Mouse (Mus musculus): ENCODE measurements at regions not wholly inside any gene's neighbourhood (a gene's known extent, or its start where the extent isn't known, plus 50 kb on each side); places are given as distances from the start of the nearest gene placed in this dataset.
A peak's percentile ranks its signal among the peaks of the same experiment; 100 is the strongest.
"Not testable (repeated sequence)": the region's sequence is repeated elsewhere in the genome, so short reads cannot be mapped to it uniquely, and the experiment has no call there.

DNA sequence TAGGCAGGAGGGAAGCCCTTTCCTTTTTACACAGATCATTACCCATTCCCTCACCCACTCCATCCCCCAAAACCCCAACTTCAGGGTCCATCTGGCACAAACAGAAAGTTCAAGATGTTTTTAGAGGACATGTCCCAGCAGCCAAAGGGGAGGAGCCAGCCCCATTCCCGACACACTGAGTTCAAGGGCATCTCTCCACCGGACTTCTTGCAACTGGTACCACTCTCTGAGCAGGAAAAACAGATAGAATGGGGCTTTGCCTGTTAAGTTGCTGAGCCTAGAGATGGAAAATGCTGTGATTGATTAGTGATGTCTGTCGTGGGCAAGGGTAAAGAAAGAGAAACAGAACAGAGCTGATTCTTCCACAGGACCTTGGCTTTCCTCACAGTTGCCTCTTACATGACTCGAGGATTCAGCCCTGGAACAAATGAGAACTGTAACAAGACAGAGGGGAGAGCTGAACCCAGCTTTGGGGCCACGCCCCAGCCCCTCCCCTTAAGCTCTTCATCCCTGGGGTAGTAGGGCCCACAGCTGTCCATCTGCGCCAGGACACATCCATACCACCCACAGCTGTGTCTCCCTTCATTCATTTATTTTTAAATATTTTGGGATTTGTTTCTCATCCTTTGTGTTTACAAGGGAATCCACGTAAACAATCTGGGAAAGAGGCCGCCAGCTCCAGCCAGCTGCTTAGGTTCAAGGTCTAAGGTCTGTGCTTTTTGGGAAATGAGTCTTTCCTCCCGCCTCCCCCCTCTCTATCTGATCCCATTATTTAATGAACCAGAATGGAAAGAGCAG lies 58.7 kb upstream of the Col13a1 start:
- no peak for ATAC-seq (ENCODE audit: insufficient read depth, low read depth)
- no peak overlapping the region for H3K27ac ChIP-seq (ENCODE audit: low read depth)
- no peak for TF ChIP-seq CTCF (IDR thresholded peaks at IDR 0.05; ENCODE audit: low read depth)
- TF ChIP-seq EP300 (IDR thresholded peaks at IDR 0.05; ENCODE audit: low read depth), result no peak
- no peak overlapping the region for H3K4me2 ChIP-seq (ENCODE audit: low read depth, low read length)
- H3K4me3 ChIP-seq (ENCODE audit: low read depth, low read length), result no peak overlapping the region
- no peaks in the 10 kb centered on the region for H3K4me1 ChIP-seq (ENCODE audit: control insufficient read depth, insufficient read depth)
- WGBS, result 70% methylated on average over 9 of the region's 9 CpGs
- peaks cover 9% of the 10 kb centered on the region; the same call in 1 of the 2 replicates for H3K9me3 ChIP-seq (replicated peaks; ENCODE audit: control insufficient read depth, low read length)
- H3K9ac ChIP-seq (replicated peaks; ENCODE audit: low read depth, low read length), result no peak overlapping the region
- DNase-seq (ENCODE audit: low spot score), result no peak
- H3K27me3 ChIP-seq (ENCODE audit: control insufficient read depth, insufficient read depth, low read length), result no peaks in the 10 kb centered on the region
- no peaks in the 10 kb centered on the region for H3K36me3 ChIP-seq (replicated peaks; ENCODE audit: control insufficient read depth, insufficient read depth, low read length)

DNA sequence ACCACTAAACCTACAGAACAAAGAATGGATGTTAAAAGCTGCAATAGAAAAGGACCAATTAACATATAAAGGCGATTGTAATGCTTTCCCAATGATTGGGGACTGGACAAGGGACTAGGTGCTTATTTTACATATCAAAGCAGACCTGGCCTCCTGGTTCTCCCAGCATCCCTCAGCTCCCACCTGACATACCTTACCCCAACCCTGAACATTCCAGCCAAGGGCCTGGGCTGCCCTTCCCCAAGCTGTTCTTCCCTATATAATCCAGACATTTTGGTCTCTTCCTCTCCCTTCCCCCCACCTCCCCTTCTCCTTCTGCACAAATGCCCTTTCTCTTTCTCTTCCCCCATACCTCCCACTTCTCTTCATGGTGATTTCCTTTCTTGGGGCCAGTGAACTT lies 57.9 kb upstream of the Col13a1 start:
- Histone ChIP-seq H3K27ac (ENCODE audit: low read depth) (no peak overlapping the region), H3K9me3 (replicated peaks; ENCODE audit: control insufficient read depth, low read length) (peaks cover 9% of the 10 kb centered on the region; the same call in 1 of the 2 replicates), H3K4me1 (ENCODE audit: control insufficient read depth, insufficient read depth) (no peaks in the 10 kb centered on the region), H3K27me3 (ENCODE audit: control insufficient read depth, insufficient read depth, low read length) (no peaks in the 10 kb centered on the region), H3K9ac (replicated peaks; ENCODE audit: low read depth, low read length) (no peak overlapping the region), H3K36me3 (replicated peaks; ENCODE audit: control insufficient read depth, insufficient read depth, low read length) (no peaks in the 10 kb centered on the region), H3K4me3 (ENCODE audit: low read depth, low read length) (no peak overlapping the region), H3K4me2 (ENCODE audit: low read depth, low read length) (no peak overlapping the region)
- ATAC-seq (ENCODE audit: insufficient read depth, low read depth) (no peak), DNase-seq (ENCODE audit: low spot score) (no peak)
- 45% methylated on average over 1 of the region's 1 CpGs for WGBS
- TF ChIP-seq EP300 (IDR thresholded peaks at IDR 0.05; ENCODE audit: low read depth), result no peak
- TF ChIP-seq CTCF (IDR thresholded peaks at IDR 0.05; ENCODE audit: low read depth), result no peak

GRCm38 (mm10) chr10:62034291-62034690 lies 55.4 kb upstream of the Col13a1 start:
- H3K27me3 ChIP-seq (ENCODE audit: control insufficient read depth, insufficient read depth, low read length), result no peaks in the 10 kb centered on the region
- ATAC-seq (ENCODE audit: insufficient read depth, low read depth), result no peak
- no peaks in the 10 kb centered on the region for H3K36me3 ChIP-seq (replicated peaks; ENCODE audit: control insufficient read depth, insufficient read depth, low read length)
- H3K4me3 ChIP-seq (ENCODE audit: low read depth, low read length), result no peak overlapping the region
- no peak overlapping the region for H3K4me2 ChIP-seq (ENCODE audit: low read depth, low read length)
- H3K4me1 ChIP-seq (ENCODE audit: control insufficient read depth, insufficient read depth), result no peaks in the 10 kb centered on the region
- no peak overlapping the region for H3K27ac ChIP-seq (ENCODE audit: low read depth)
- WGBS, result 88% methylated on average over 6 of the region's 6 CpGs
- TF ChIP-seq CTCF (IDR thresholded peaks at IDR 0.05; ENCODE audit: low read depth), result no peak
- no peak for TF ChIP-seq EP300 (IDR thresholded peaks at IDR 0.05; ENCODE audit: low read depth)
- DNase-seq (ENCODE audit: low spot score), result no peak
- no peaks in the 10 kb centered on the region for H3K9me3 ChIP-seq (replicated peaks; ENCODE audit: control insufficient read depth, low read length)
- no peak overlapping the region for H3K9ac ChIP-seq (replicated peaks; ENCODE audit: low read depth, low read length)

GRCm38 (mm10) chr10:62033748-62034147 lies 54.8 kb upstream of the Col13a1 start:
- Histone ChIP-seq H3K9me3 (replicated peaks; ENCODE audit: control insufficient read depth, low read length) (no peaks in the 10 kb centered on the region), H3K4me2 (ENCODE audit: low read depth, low read length) (no peak overlapping the region), H3K9ac (replicated peaks; ENCODE audit: low read depth, low read length) (no peak overlapping the region), H3K4me1 (ENCODE audit: control insufficient read depth, insufficient read depth) (no peaks in the 10 kb centered on the region), H3K27me3 (ENCODE audit: control insufficient read depth, insufficient read depth, low read length) (no peaks in the 10 kb centered on the region), H3K4me3 (ENCODE audit: low read depth, low read length) (no peak overlapping the region), H3K27ac (ENCODE audit: low read depth) (no peak overlapping the region), H3K36me3 (replicated peaks; ENCODE audit: control insufficient read depth, insufficient read depth, low read length) (no peaks in the 10 kb centered on the region)
- no peak for TF ChIP-seq EP300 (IDR thresholded peaks at IDR 0.05; ENCODE audit: low read depth)
- no peak for TF ChIP-seq CTCF (IDR thresholded peaks at IDR 0.05; ENCODE audit: low read depth)
- DNase-seq (ENCODE audit: low spot score), result peak; percentile 39
- ATAC-seq (ENCODE audit: insufficient read depth, low read depth), result peak; percentile 82
- 46% methylated on average over 5 of the region's 5 CpGs for WGBS

DNA sequence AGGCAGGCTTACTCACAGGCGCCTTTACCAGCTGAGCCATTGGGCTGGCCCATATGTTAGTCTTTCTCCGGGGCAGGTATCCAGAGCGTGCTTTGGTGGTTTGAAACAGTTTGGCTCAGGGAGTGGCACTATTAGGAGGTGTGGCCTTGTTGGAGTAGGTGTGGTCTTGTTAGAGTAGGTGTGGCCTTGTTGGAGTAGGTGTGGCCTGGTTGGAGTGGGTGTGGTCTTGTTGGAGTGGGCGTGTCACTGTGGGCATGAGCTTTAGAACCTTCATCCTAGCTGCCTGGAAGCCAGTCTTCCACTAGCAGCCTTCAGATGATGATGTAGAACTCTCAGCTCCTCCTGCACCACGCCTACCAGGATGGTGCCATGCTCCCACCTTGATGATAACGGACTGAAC lies 53.1 kb upstream of the Col13a1 start:
- H3K36me3 ChIP-seq (replicated peaks; ENCODE audit: control insufficient read depth, insufficient read depth, low read length); H3K27me3 ChIP-seq (ENCODE audit: control insufficient read depth, insufficient read depth, low read length); H3K9me3 ChIP-seq (replicated peaks; ENCODE audit: control insufficient read depth, low read length); H3K4me3 ChIP-seq (ENCODE audit: low read depth, low read length); ATAC-seq (ENCODE audit: insufficient read depth, low read depth); H3K4me2 ChIP-seq (ENCODE audit: low read depth, low read length); H3K9ac ChIP-seq (replicated peaks; ENCODE audit: low read depth, low read length); H3K4me1 ChIP-seq (ENCODE audit: control insufficient read depth, insufficient read depth); DNase-seq (ENCODE audit: low spot score); H3K27ac ChIP-seq (ENCODE audit: low read depth): not testable (repeated sequence)
- 89% methylated on average over 6 of the region's 6 CpGs for WGBS

- 91% methylated on average over 2 of the region's 2 CpGs for WGBS
Measured at GRCm38 (mm10) chr10:62029271-62029670, 50.4 kb upstream of the Col13a1 start.

More at GRCm38 (mm10) chr10:62029271-62029670, 50.4 kb upstream of the Col13a1 start:
- Histone ChIP-seq H3K4me3 (ENCODE audit: low read depth, low read length) (no peak overlapping the region), H3K4me2 (ENCODE audit: low read depth, low read length) (no peak overlapping the region), H3K9ac (replicated peaks; ENCODE audit: low read depth, low read length) (no peak overlapping the region), H3K36me3 (replicated peaks; ENCODE audit: control insufficient read depth, insufficient read depth, low read length) (no peaks in the 10 kb centered on the region), H3K9me3 (replicated peaks; ENCODE audit: control insufficient read depth, low read length) (no peaks in the 10 kb centered on the region), H3K4me1 (ENCODE audit: control insufficient read depth, insufficient read depth) (peaks cover 8% of the 10 kb centered on the region), H3K27ac (ENCODE audit: low read depth) (no peak overlapping the region), H3K27me3 (ENCODE audit: control insufficient read depth, insufficient read depth, low read length) (0 out of 2 replicates have a peak, but pooled peaks cover 3% of the 10 kb centered on the region)
- ATAC-seq (ENCODE audit: insufficient read depth, low read depth), result no peak
- no peak for DNase-seq (ENCODE audit: low spot score)
- TF ChIP-seq CTCF (IDR thresholded peaks at IDR 0.05; ENCODE audit: low read depth), result no peak
- no peak for TF ChIP-seq EP300 (IDR thresholded peaks at IDR 0.05; ENCODE audit: low read depth)

All from heart, postnatal 0 days (tissue).